Mouse (Mus musculus) kidney, postnatal 14 days (tissue): ENCODE measurements around the gene Golga5.
"Not testable (repeated sequence)": the region's sequence is repeated elsewhere in the genome, so short reads cannot be mapped to it uniquely, and the experiment has no call there.

Experiments
- DNase-seq: peaks from one replicate; pipeline ENCODE4 v3.0.0; 2022; ENCODE audit warnings: mixed read lengths

The Golga5 gene

GRCm38 (mm10) chr12:102450437-102450836, 18.5 kb upstream of the Golga5 start:
- peak; percentile 39 for DNase-seq

GRCm38 (mm10) chr12:102451126-102451851, 17.6 kb upstream of the Golga5 start:
- DNase-seq = peak; percentile 33

GRCm38 (mm10) chr12:102453581-102453980, 15.4 kb upstream of the Golga5 start:
- peak; percentile 70 for DNase-seq

- DNase-seq = no peak
Observed at GRCm38 (mm10) chr12:102456467-102457193, 12.3 kb upstream of the Golga5 start.

- no peak for DNase-seq
Observed at GRCm38 (mm10) chr12:102460014-102460413, 8.9 kb upstream of the Golga5 start.

- no peak for DNase-seq
Observed at GRCm38 (mm10) chr12:102461177-102461576, 7.8 kb upstream of the Golga5 start.

GRCm38 (mm10) chr12:102464650-102465049, 4.3 kb upstream of the Golga5 start:
- no peak for DNase-seq

GRCm38 (mm10) chr12:102468136-102468535, 799 bp upstream of the Golga5 start:
- DNase-seq = no peak

- DNase-seq = no peak
Observed at GRCm38 (mm10) chr12:102474411-102474810, 5.5 kb downstream of the Golga5 start.

GRCm38 (mm10) chr12:102480481-102480880, 11.5 kb downstream of the Golga5 start:
- DNase-seq = no peak

GRCm38 (mm10) chr12:102484946-102485345, 16.0 kb downstream of the Golga5 start:
- DNase-seq = no peak

- DNase-seq = no peak
Observed at GRCm38 (mm10) chr12:102491911-102492310, 23.0 kb downstream of the Golga5 start.

- DNase-seq = not testable (repeated sequence)
Observed at GRCm38 (mm10) chr12:102495754-102496153, 26.8 kb downstream of the Golga5 start.

GRCm38 (mm10) chr12:102497905-102498304, 29.0 kb downstream of the Golga5 start:
- no peak for DNase-seq

GRCm38 (mm10) chr12:102498726-102499125, 29.8 kb downstream of the Golga5 start:
- DNase-seq = peak; percentile 81

- DNase-seq = no peak
Observed at GRCm38 (mm10) chr12:102499210-102499609, 30.3 kb downstream of the Golga5 start.

GRCm38 (mm10) chr12:102499723-102500122, 30.8 kb downstream of the Golga5 start:
- DNase-seq = no peak

- no peak for DNase-seq
Observed at GRCm38 (mm10) chr12:102501038-102501437, 32.1 kb downstream of the Golga5 start.

- no peak for DNase-seq
Observed at GRCm38 (mm10) chr12:102501848-102502595, 33.1 kb downstream of the Golga5 start.

GRCm38 (mm10) chr12:102505131-102505713, 36.3 kb downstream of the Golga5 start:
- no peak for DNase-seq

- DNase-seq = no peak
Observed at GRCm38 (mm10) chr12:102505949-102506348, 37.0 kb downstream of the Golga5 start.

- no peak for DNase-seq
Observed at GRCm38 (mm10) chr12:102511363-102511762, 42.4 kb downstream of the Golga5 start.

GRCm38 (mm10) chr12:102514151-102514550, 45.2 kb downstream of the Golga5 start:
- DNase-seq = no peak
